Mouse (Mus musculus): ENCODE data around the gene Ngrn.

- TF ChIP-seq POLR2A (IDR thresholded peaks at IDR 0.05; ENCODE audit: low read depth, low read length) (no peak), CTCF (IDR thresholded peaks at IDR 0.05; ENCODE audit: borderline replicate concordance, insufficient read depth, low read length) (no peak)
Measured at GRCm38 (mm10) chr7:80220237-80220797, 40.7 kb upstream of the Ngrn start.

Measured in embryonic fibroblast, embryonic 13.5 days (primary cell).